Mouse (Mus musculus): Measurements from ENCODE around the gene Tmem262. TPM values are rescaled to one million over a fixed set of nuclear protein-coding genes. Genes with fewer than 3 reads are reported as not detected.
A peak's percentile ranks its signal among the peaks of the same experiment; 100 is the strongest.

The Tmem262 gene
- total RNA-seq, 2 experiments from 2014 or later = not detected

DNA sequence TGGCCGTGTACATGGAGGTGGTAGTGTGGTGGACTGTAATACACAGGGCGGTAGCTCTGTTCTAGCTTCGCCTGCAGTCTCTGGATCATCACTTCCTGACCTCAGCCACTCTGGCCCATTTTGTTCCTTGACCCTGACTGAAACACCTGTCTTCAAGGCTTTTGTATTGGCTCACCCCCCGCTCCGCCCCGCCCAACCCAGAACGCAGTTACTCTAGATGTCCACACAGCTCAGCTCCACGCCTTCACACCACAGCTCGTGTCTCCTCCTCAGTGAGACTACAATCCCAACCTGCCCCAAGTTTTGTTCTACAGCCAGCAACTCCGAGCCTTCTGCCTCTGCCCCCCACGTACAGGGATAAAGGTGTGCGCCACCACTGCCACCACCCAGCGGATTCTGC is 9.0 kb downstream of the Tmem262 start:
- intact Hi-C loops (cut with DNase I) = no loop called here

DNA sequence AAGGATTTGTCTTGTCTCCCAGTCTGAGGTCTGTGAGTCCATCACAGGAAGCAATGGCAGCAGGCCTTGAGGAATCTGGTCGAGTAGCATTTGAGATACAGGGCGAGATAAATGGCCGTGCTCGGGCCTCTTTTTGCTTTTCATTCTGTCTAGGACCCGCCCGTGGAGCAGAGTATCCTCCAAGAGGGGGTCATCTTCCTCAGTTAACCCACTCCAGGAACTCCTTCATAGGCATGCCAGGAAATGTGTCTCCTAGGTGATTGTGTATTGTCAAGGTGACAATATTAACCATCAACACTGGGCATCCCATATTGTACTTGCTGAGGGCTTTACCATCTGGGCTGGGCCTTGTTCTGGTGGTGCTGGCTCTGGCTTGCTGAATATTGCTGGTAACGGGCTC is 14.3 kb downstream of the Tmem262 start, which contains the start of gene AC131692.1:
Gene AC131692.1, plus strand, starts transcription at position 301 of the 400 bp plus-strand sequence.
- DNase-seq = no peak
- intact Hi-C loops (cut with DNase I) = no loop called here

More for the DNA sequence above, 9.0 kb downstream of the Tmem262 start:
- DNase-seq = no peak

DNA sequence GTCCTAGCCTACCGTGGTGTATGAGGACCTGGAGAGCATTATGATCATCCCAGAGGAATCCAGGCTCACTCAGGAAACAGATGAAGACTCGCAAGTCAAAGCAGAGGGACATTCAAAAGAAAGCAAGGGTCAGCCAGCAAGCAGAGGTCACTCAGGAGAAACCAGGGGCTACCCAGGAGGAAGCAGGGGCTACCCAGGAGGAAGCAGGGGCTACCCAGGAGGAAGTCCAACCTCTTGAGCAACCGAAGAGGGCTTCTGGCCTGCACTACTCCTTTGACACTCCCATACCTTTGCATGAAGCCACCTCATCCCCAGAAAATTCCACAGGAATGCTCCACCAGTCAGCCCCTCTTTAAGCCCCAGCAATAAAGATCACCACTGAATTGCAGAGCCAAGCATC is 18.0 kb downstream of the Tmem262 start:
- intact Hi-C loops (cut with DNase I) = no loop called here
- no peak for DNase-seq

DNA sequence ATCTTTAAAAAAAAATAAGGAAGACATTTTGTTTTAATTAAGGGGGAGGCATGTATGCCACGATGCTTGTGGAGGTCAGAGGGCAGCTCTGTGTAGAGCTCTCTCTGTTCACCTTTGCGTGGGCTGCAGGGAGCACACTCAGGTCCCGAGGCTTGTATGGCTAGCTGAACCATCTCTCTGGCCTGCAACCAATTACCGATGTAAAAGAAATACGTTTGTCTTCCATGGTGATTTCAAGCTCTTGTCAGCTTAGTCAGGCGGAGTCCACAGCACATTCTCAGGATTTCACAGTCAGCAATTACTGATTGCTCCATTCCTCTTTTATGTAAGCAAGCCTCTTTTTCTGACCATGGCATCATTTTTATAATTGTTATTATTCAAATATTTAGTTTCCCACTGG is 21.4 kb downstream of the Tmem262 start:
- DNase-seq = no peak
- intact Hi-C loops (cut with DNase I) = no loop called here

DNA sequence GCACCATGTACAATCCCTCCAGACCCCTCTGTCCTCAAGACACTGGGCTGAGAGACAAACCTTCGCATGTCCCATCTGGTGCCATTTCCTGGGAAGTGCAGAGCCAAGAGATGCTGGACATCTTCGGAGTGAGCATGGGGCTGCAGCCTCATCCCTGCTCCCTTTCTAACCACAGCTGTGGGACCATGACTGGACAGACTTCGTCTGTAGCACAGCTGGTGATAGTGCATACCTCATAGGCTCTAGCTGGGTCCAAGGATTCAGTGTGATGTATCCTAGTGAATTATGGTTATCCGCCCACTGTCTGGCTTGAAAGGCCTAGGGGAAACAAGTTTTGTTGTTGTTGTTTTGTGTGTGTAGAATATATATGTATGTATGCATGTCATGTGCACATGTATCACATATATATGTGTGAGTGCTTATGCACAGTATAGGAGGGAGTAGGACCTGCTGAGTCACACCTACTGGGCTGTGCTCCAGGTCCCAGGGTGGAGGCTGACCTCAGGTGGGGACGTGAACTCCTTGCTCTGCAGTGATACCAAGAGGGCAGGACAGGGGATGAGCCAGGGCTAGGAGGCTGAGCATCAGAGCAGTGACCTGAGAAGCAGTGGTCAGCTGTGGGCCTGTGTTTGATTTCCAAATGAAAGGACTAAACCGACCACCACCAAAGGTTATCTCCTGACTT is 22.5 kb downstream of the Tmem262 start:
- intact Hi-C loops (cut with DNase I) = no loop called here
- no peak for DNase-seq

DNA sequence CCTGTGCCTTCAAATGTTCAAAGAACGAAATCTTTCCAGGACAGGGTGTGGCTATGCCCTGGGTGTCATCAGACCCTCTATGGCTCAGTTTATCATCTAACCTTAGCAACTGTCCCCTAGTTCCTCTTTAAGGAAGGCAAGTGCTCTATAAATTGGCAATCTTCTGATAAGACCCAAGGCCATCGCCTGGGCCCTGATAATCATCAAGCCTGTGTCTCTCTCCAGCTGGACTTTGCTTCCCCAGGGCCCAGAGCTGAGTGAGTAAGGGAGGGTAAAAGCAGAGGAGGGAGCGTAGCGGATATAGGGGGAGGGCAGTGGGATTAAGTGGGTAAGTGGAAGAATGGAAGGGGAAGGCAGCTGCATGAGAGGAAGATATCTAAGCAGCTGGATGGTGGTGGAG is 24.6 kb downstream of the Tmem262 start:
- intact Hi-C loops (cut with DNase I) = no loop called here
- DNase-seq = no peak

DNA sequence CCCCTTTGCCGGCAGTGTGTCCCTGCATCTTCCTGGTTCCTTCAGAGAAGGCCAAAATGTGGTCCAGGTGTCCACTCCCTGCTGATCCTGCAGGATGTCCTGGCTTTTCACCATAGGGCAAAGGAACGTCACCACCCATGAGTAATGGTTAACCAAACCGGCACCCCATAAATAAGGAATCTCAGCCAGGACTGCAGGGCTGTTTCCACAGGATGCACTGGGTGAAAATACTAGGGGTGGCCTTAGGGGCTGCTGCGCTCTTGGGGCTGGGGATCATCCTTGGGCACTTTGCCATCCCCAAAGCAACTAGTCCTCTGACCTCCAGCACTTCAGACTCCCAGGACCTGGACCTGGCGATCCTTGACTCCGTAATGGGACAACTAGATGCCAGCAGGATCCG is 25.8 kb downstream of the Tmem262 start, which contains the start of gene Naaladl1:
Gene Naaladl1, plus strand, starts transcription at position 197 of the 400 bp plus-strand sequence.
- no peak for DNase-seq
- intact Hi-C loops (cut with DNase I) = no loop called here

DNA sequence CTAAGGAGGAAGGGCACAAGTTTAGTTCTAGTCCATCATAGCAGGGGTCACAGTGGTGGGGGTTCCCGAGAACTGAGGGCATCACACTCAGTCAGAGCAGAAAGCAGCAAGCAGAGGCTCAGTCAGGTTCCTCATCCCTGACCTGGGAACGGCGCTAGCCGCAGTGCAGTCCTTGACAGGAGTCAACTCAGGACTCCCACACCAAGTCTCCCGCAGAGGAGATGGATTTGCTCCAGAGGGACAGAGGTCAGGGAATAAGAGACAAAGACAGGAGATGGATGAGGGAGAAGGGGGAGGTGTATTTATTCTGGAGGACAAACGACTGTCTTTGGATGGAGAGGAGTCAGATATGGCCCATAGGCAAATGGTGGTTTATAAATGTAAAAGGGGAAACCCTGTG is 33.3 kb downstream of the Tmem262 start:
- DNase-seq = no peak
- intact Hi-C loops (cut with DNase I) = no loop called here

DNA sequence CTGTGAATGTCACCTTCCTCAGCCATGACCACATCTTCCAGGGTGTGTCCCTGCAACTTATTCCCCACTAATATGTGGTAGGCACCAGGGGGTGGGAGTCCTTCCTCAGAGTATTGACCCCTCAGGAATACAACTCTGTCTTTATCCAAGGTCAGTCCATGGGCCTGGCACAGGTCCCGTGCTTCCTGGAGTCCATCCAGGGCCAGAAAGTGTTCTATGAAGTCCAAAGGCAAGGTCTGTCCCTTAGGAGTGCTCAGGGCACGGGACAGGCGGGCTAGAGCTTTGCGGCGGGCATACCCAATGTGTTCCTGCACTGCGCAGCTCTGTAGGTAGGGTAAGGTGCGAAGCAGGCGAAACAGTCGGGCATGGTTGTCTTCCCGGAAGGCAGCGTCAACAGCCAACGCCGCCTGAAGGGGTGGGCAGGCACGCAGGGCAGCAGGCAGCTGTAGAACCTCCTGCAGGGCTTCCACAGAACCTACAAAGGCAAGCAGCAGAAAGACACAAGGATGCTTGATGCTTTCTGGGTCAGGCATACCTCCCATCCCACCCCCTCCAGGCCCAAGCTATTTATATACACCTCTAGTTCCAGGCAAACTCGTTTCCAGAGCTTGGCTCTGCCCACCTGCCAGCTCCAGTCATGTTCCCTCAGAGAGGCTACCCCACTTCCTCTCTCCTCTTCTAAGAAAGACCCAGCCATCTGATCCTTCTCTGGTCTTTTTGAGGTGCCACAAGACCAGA is 36.4 kb downstream of the Tmem262 start:
- DNase-seq = no peak
- intact Hi-C loops (cut with DNase I) = loop anchor here (5.0 kb wide), 1 partner anchor 34 kb away; the partner anchor contains the start of genes Cdca5, Gm28374, Tmem262 and Zfpl1

DNA sequence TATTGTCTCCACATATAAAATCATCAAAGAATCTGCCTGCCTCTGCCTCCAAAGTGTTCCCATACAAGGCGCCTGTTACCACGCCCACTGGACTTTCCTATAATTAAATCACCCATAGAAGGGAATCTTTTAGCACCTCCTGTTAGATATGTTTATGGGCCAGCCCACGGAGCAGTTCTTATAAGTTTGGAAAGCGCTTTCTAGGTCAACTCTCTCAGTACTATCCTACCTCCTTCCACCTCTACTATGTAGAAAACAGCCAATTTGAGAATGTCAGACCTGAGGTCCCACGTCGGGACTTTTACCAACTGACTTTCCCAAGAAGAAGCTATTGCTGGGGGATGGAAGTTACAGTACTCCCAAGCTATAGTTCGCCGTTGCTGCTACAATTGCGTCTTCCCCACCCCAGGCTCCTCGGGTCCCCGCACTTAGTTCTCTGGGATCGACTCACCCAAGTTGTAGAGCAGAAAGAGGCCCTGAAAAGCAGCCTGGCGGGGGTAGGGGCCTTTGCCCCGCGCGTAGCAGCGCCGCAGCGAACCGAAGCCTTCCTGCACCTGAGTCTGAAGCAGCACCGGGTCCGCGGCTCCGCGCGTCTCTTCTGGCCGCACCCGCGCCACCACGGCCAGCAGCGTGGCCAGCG is 37.6 kb downstream of the Tmem262 start:
- DNase-seq = no peak
- intact Hi-C loops (cut with DNase I) = loop anchor here (5.0 kb wide), 1 partner anchor 35 kb away; the partner anchor contains the start of genes Cdca5, Gm28374, Tmem262 and Zfpl1

DNA sequence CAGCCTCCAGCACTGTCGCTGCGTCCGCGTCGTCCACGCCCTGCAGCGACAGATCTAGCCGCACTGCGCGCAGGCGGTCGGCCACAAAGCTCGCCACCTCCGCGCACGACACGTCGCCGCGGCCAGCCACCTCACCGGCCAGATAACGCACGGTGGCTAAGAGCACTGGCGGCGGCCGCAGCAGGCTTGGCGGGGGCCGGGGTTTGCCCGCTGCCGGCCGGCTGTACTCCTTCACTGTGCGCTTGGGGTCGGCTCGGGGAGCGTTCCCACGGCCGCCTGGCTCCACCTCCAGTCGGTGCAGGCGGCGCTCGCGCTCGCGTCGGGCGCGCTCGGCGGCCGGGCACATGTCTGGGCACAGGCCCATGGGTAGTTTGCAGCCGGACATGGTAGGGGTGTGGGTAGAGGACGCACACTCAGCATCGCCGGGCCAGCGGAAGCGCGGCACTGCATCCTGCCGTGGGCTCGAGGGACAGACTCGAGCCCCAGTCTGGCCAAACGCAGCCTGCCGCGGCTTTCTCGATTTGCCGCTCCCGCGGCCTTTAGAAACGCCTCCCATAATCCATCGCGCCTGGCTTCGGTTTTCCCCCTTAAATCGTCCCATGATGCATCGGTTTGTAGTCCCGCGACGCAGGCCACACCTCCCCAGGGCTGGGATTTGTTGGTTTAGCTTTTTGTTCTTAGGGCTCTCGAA is 38.3 kb downstream of the Tmem262 start, which contains the start of gene Sac3d1:
Gene Sac3d1, minus strand, starts transcription at position 665 of the 691 bp plus-strand sequence.
- DNase-seq = peak; percentile 81 to 84
- intact Hi-C loops (cut with DNase I) = loop anchor here (5.0 kb wide), 1 partner anchor 36 kb away; the partner anchor contains the start of genes Cdca5, Gm28374, Tmem262 and Zfpl1

DNA sequence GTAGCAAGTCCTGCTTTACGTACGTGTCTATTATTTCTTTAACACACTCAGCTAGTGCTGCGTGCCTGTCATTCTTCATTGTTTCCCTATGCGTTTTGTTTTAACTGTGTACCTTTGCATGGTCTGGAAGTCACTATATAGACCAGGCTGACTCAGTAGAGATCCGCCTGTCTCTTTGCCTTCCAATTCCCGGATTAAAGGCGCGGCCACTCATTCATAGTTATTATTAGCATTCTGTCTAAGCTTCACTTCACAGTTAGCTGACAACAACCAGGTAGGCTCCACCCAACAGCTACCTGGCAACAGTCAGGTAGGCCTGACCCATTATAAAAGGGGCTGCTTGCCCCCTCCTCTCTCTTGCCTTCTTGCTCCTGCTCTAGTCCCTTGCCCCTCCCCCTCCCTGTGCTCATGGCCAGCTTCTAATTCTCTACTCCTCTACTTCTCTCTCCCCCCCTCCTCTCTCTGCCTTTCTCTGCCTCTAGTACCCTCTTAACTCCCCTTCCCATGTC is 38.9 kb downstream of the Tmem262 start:
- intact Hi-C loops (cut with DNase I) = loop anchor here (5.0 kb wide), 1 partner anchor 36 kb away; the partner anchor contains the start of genes Cdca5, Gm28374, Tmem262 and Zfpl1
- DNase-seq = no peak

DNA sequence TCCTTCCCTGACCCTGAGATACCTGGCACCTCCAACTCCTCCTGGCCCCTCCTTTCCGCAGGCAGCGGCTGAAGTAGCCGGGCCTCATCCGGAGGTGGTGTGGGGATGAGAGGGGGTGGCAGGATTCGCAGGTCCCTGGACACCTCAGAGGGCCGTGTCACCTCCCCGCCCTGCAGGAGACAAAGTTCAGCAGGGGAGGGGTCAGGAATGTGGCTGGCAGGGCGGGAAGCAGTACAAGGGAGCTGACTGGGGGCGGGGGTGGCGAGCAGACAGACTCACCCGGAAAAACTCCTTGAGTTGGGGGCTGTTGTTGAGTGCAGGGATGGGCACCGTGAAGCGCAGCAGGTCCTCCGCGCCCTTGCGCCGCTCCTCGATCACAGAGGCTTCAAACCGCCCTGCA is 41.9 kb downstream of the Tmem262 start:
- intact Hi-C loops (cut with DNase I) = loop anchor here (5.0 kb wide), 1 partner anchor 154 kb away; no protein-coding TSS in a partner anchor
- no peak for DNase-seq

DNA sequence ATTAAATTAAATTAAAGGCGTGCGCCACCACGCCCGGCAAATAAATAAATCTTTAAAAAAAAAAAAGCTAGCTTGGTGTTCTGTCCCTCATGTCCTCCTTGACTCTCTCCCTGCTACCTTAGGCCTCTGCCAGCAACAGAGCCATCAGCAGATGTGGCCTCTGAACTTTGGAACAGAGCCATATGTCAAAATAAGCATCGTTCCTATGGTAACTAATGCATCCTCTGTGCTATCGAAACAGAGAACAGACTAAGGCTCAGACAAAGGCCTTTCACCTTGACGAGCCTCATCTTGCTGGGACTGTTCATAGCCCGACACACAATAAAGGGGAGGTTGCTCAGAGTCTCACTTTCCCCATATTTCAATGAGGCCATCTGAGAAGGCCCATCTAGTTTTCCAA is 43.5 kb downstream of the Tmem262 start:
- no peak for DNase-seq
- intact Hi-C loops (cut with DNase I) = loop anchor here (5.0 kb wide), 1 partner anchor 156 kb away; no protein-coding TSS in a partner anchor

DNA sequence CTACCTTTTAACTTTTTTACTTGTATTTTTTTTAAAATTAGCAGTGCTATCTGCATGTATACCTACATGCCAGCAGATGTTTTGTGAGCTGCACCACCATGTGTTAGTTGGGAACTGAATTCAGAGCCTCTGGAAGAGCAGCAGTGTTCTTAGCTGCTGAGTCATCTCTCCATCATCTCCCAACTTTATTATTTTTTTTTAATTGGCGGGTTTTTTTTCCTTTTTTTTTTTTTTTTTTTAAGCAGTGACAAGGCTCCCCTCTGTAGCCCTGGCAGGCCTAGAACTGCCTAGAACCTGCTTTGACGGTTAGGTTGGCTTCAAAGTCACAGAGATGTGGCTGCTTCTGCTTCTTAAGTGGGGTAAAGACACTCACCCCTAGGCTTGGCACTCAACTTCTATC is 45.1 kb downstream of the Tmem262 start:
- DNase-seq = no peak
- intact Hi-C loops (cut with DNase I) = loop anchor here (5.0 kb wide), 1 partner anchor 158 kb away; no protein-coding TSS in a partner anchor

DNA sequence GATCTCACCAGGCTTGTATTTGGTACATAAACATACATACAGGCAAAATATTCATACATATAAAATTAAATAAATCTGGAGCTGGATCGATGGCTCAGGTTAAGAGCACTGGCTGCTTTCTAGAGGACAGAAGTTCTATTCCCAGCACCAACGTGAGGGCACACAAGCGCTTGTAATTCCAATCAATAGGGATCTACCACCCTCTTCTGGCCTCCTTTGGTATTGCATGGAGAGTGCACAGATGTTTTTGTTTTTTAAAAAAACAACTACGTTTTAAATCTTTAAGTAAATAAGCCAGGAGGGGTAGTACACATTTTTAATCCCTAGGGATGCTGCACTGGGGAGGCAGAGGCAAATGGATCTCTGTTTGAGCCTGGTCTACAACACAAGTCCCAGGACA is 46.5 kb downstream of the Tmem262 start:
- no peak for DNase-seq
- intact Hi-C loops (cut with DNase I) = no loop called here

DNA sequence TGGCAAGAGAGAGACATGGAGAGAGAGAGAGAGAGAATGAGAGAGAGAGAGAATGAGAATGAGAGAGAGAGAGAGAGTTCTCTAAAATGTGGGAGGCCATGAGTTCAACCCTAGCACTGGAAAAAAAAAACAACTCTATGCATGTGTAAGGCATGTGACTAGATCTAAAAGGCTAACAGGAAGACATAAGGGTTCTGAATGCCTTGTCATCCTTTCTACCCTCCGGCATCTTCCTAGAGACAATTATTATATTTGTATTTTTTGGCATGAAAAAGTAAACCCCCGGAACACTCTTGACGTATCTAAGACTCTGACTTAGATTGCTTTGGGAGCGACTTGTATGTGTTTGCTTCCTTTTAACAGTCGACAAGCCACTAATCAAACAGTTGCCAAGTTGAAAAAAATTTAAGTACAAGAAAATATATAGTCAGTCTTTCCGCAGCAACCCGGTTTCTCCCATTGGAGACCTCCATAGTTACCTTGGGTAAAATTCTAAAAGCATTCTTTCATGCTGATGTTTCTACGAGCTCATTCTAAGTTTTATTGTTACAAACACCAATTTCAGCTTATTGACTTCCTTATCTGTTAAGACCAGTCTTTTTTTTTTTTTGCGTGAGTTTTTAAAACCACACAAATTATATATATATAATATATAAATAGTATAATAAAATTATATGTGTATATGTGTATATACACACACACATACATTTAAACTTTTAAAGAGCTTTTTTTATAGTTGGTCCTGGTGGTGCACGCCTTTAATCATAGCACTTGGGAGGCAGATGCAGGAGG is 47.2 kb downstream of the Tmem262 start:
- intact Hi-C loops (cut with DNase I) = no loop called here
- no peak for DNase-seq

DNA sequence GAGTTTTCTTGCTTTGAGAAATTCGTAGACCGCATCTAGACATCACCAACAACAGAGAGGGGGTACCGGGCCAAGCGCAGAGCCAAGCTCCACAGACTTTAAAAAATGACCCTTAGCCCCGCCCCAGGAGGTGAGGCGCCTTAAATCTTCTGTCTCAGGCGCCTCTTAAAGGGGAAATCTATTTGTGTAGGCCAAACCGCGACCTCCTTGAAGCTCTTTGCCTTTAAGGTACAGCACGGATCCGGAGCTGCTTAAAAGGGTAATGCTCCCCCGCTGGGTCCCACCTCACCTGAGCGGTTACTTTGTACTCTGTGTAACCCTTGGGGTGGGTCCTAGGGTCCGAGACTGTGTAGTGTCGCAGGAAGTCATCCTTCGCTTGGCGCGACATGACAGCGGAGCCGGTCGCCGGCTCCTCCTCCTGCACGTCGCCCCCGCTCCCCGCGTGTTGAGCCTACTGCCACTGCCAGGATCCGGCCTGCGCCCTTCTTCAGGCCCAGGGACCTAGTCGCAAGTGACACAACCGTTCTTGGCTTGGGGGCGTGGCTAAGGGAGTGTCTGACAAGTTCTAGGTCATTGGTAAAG is 48.0 kb downstream of the Tmem262 start, which contains the start of gene Snx15:
Gene Snx15, minus strand, starts transcription at position 545 of the 582 bp plus-strand sequence.
- intact Hi-C loops (cut with DNase I) = no loop called here
- DNase-seq = peak; percentile 93
